Mouse (Mus musculus) cerebellum, adult 2 months (tissue): ENCODE measurements around the gene Topaz1.

ENCODE experiments used
- CTCF ChIP-seq: fragments of 200-500 bp; IDR thresholded peaks from 2 replicates; pipeline ENCODE4 v1.5.1; 2011; ENCODE audit warnings: low read depth, mild to moderate bottlenecking, control low read depth, low read length, moderate library complexity, borderline replicate concordance; ENCODE audit not compliant: insufficient read depth
- POLR2A ChIP-seq: fragments of 200-500 bp; IDR thresholded peaks from 2 replicates; pipeline ENCODE4 v1.6.1; 2011; ENCODE audit warnings: low read length, control low read depth, borderline replicate concordance; ENCODE audit not compliant: insufficient read depth

GRCm38 (mm10) chr9:122846156-122846555 is 99.0 kb downstream of the Topaz1 start:
- TF ChIP-seq POLR2A (no peak), CTCF (no peak)
